ENCODE assay signal across 11 mouse cellular contexts in genomic region chr17:29859788-29860283, GRCm38 (mm10).
DNase-seq lines count a peak whose midpoint lies in the region; ATAC-seq and TF ChIP-seq lines count a peak whose summit lies in the region.
"Had no signal": no experiment of that assay in that cellular context is flagged by ENCODE, and none has a peak within 500 bp of the region (broad histone marks: within the 10 kb centered on the region; RNA-seq: fewer than 3 reads in every experiment).

No protein-coding gene starts in this region.

- no peak overlapping the region for H3K27ac ChIP-seq in intestine, embryonic 15.5 days
- H3K27ac ChIP-seq in intestine, postnatal 0 days (ENCODE audit: low read depth, low read length): no peak overlapping the region
- peak overlapping the region; percentile 85 for H3K27ac ChIP-seq in liver, embryonic 11.5 days (ENCODE audit: low read depth, low read length)
- no peak overlapping the region for H3K27ac ChIP-seq in stomach, embryonic 15.5 days
- H3K27ac ChIP-seq in forebrain, embryonic 13.5 days: no peak overlapping the region
- no peak overlapping the region for H3K27ac ChIP-seq in gastrocnemius, adult 2 months
- H3K27ac ChIP-seq: left cerebral cortex, adult 2 months had no signal

- H3K4me3 ChIP-seq in intestine, embryonic 15.5 days (replicated peaks): no peak overlapping the region
- no peak overlapping the region for H3K4me3 ChIP-seq in intestine, postnatal 0 days (ENCODE audit: low read depth, low read length)
- no peak overlapping the region for H3K4me3 ChIP-seq in liver, embryonic 11.5 days (ENCODE audit: low read depth, low read length)
- H3K4me3 ChIP-seq in stomach, embryonic 15.5 days (replicated peaks): no peak overlapping the region
- H3K4me3 ChIP-seq in forebrain, embryonic 13.5 days: no peak overlapping the region
- no peak overlapping the region for H3K4me3 ChIP-seq in gastrocnemius, adult 2 months
- H3K4me3 ChIP-seq: left cerebral cortex, adult 2 months had no signal

- peak; percentile 71 for ATAC-seq in intestine, embryonic 15.5 days
- ATAC-seq in intestine, postnatal 0 days: no peak
- ATAC-seq in liver, embryonic 11.5 days (replicated peaks; ENCODE audit: low FRiP score): peak; percentile 96
- ATAC-seq in stomach, embryonic 15.5 days (ENCODE audit: insufficient read depth, low FRiP score, low read depth): peak; percentile 92
- ATAC-seq in forebrain, embryonic 13.5 days: no peak
- ATAC-seq: CD4-positive, CD25-positive, alpha-beta regulatory T cell, adult 4 months had no signal

- H3K36me3 ChIP-seq in intestine, embryonic 15.5 days: no peaks in the 10 kb centered on the region
- no peaks in the 10 kb centered on the region for H3K36me3 ChIP-seq in intestine, postnatal 0 days (ENCODE audit: control insufficient read depth, insufficient read depth)
- no peaks in the 10 kb centered on the region for H3K36me3 ChIP-seq in liver, embryonic 11.5 days (ENCODE audit: control insufficient read depth, insufficient read depth, low read length)
- H3K36me3 ChIP-seq in stomach, embryonic 15.5 days: no peaks in the 10 kb centered on the region
- H3K36me3 ChIP-seq in forebrain, embryonic 13.5 days (ENCODE audit: poor library complexity, severe bottlenecking): no peaks in the 10 kb centered on the region

- no peak for TF ChIP-seq CTCF in intestine, postnatal 0 days (IDR thresholded peaks at IDR 0.05; ENCODE audit: low read depth)
- TF ChIP-seq CTCF in gastrocnemius, adult 2 months (IDR thresholded peaks at IDR 0.05): no peak

- no peaks in the 10 kb centered on the region for H3K9me3 ChIP-seq in intestine, embryonic 15.5 days
- no peaks in the 10 kb centered on the region for H3K9me3 ChIP-seq in intestine, postnatal 0 days (ENCODE audit: control insufficient read depth)
- no peaks in the 10 kb centered on the region for H3K9me3 ChIP-seq in liver, embryonic 11.5 days (ENCODE audit: control insufficient read depth, low read length)
- H3K9me3 ChIP-seq in stomach, embryonic 15.5 days: no peaks in the 10 kb centered on the region
- no peaks in the 10 kb centered on the region for H3K9me3 ChIP-seq in forebrain, embryonic 13.5 days (replicated peaks)

- peaks cover 10% of the 10 kb centered on the region for H3K4me1 ChIP-seq in intestine, embryonic 15.5 days (replicated peaks)
- H3K4me1 ChIP-seq in intestine, postnatal 0 days (replicated peaks; ENCODE audit: control insufficient read depth, insufficient read depth, low read length): 0 out of 2 replicates have a peak, but pooled peaks cover 5% of the 10 kb centered on the region
- peaks cover 48% of the 10 kb centered on the region for H3K4me1 ChIP-seq in liver, embryonic 11.5 days (replicated peaks; ENCODE audit: control insufficient read depth, insufficient read depth, low read length)
- H3K4me1 ChIP-seq in stomach, embryonic 15.5 days: peaks cover 17% of the 10 kb centered on the region
- H3K4me1 ChIP-seq in forebrain, embryonic 13.5 days: peaks cover 17% of the 10 kb centered on the region

- intact Hi-C loops in gastrocnemius, adult 2 months (cut with DNase I): no loop called here

- no peak overlapping the region for H3K9ac ChIP-seq in intestine, embryonic 15.5 days
- H3K9ac ChIP-seq in intestine, postnatal 0 days (ENCODE audit: low read depth, low read length): no peak overlapping the region
- peak overlapping the region; percentile 38; the same call in 1 of the 2 replicates for H3K9ac ChIP-seq in liver, embryonic 11.5 days (ENCODE audit: low read depth, low read length)
- no peak overlapping the region for H3K9ac ChIP-seq in stomach, embryonic 15.5 days
- H3K9ac ChIP-seq in forebrain, embryonic 13.5 days: no peak overlapping the region

- 57% methylated on average over 13 of the region's 13 CpGs for WGBS in intestine, embryonic 15.5 days
- 42% methylated on average over 13 of the region's 13 CpGs for WGBS in intestine, postnatal 0 days
- 25% methylated on average over 13 of the region's 13 CpGs for WGBS in liver, embryonic 11.5 days
- 60% methylated on average over 13 of the region's 13 CpGs for WGBS in stomach, embryonic 15.5 days
- WGBS in forebrain, embryonic 13.5 days: 94% methylated on average over 13 of the region's 13 CpGs

- no peak overlapping the region for H3K4me2 ChIP-seq in intestine, embryonic 15.5 days (replicated peaks)
- H3K4me2 ChIP-seq in intestine, postnatal 0 days (replicated peaks; ENCODE audit: low read depth): no peak overlapping the region
- peak overlapping the region; percentile 35 for H3K4me2 ChIP-seq in liver, embryonic 11.5 days
- no peak overlapping the region for H3K4me2 ChIP-seq in stomach, embryonic 15.5 days
- no peak overlapping the region for H3K4me2 ChIP-seq in forebrain, embryonic 13.5 days

- H3K27me3 ChIP-seq in intestine, embryonic 15.5 days (replicated peaks): no peaks in the 10 kb centered on the region
- H3K27me3 ChIP-seq in intestine, postnatal 0 days (replicated peaks; ENCODE audit: control insufficient read depth, insufficient read depth, low read length): no peaks in the 10 kb centered on the region
- H3K27me3 ChIP-seq in liver, embryonic 11.5 days (replicated peaks; ENCODE audit: control insufficient read depth, insufficient read depth, low read length): no peaks in the 10 kb centered on the region
- H3K27me3 ChIP-seq in stomach, embryonic 15.5 days (replicated peaks): no peaks in the 10 kb centered on the region
- no peaks in the 10 kb centered on the region for H3K27me3 ChIP-seq in forebrain, embryonic 13.5 days

- peak; percentile 9 for DNase-seq in thymus, postnatal 25 days
- DNase-seq in thymus, postnatal 10 days (ENCODE audit: low spot score in 2 of 2): no peak
- peak; percentile 68 for DNase-seq in liver, embryonic 11.5 days (ENCODE audit: low spot score)
- DNase-seq in gastrocnemius, adult 2 months: no peak
- DNase-seq: kidney, adult 9 months had no signal

Comparison
In these comparisons a context has a peak if more than half of its experiments do, and no peak if none do; other contexts are left out.
1. ATAC-seq: peak in intestine, embryonic 15.5 days (single experiment), liver, embryonic 11.5 days (single experiment) and stomach, embryonic 15.5 days (single experiment); none in intestine, postnatal 0 days (single experiment) and forebrain, embryonic 13.5 days (single experiment).
2. DNase-seq: peak in thymus, postnatal 25 days (single experiment) and liver, embryonic 11.5 days (single experiment); none in thymus, postnatal 10 days (0 of 2) and gastrocnemius, adult 2 months (single experiment).